Mouse (Mus musculus) spleen, postnatal 4 days (tissue): ENCODE results near the gene Trim47.
A peak's percentile ranks its signal among the peaks of the same experiment; 100 is the strongest.
"Not testable (repeated sequence)": the region's sequence is repeated elsewhere in the genome, so short reads cannot be mapped to it uniquely, and the experiment has no call there.

Experiments used
- DNase-seq, 2 experiments: peaks; one replicate each; pipeline ENCODE4 v3.0.0; 2022; ENCODE audit warnings: low spot score in 2 of 2

Trim47 gene

GRCm38 (mm10) chr11:116138096-116138467, 11.1 kb upstream of the Trim47 start:
- DNase-seq, result no peak

- no peak for DNase-seq
These were observed 7.2 kb upstream of the Trim47 start for GRCm38 (mm10) chr11:116134171-116134570.

GRCm38 (mm10) chr11:116133497-116133896, 6.5 kb upstream of the Trim47 start:
- DNase-seq, result no peak

- DNase-seq, result no peak
These were observed 5.6 kb upstream of the Trim47 start for GRCm38 (mm10) chr11:116132366-116133333.

- peak in 1 of 2 experiments; percentile 63 for DNase-seq
These were observed 4.5 kb upstream of the Trim47 start for GRCm38 (mm10) chr11:116131349-116132170.

GRCm38 (mm10) chr11:116130488-116131205, 3.6 kb upstream of the Trim47 start, which contains the start of gene Trim65:
Gene Trim65, minus strand, starts transcription at chr11:116131128.
- peak; percentile 84 to 93 for DNase-seq

- no peak for DNase-seq
These were observed 3.0 kb upstream of the Trim47 start for GRCm38 (mm10) chr11:116129993-116130487.

- no peak for DNase-seq
These were observed 2.2 kb upstream of the Trim47 start for GRCm38 (mm10) chr11:116129091-116129790.

- DNase-seq, result no peak
These were observed 976 bp upstream of the Trim47 start for GRCm38 (mm10) chr11:116127986-116128385.

- no peak for DNase-seq
These were observed 749 bp downstream of the Trim47 start for GRCm38 (mm10) chr11:116126261-116126660.

GRCm38 (mm10) chr11:116121731-116122245, 5.2 kb downstream of the Trim47 start:
- not testable (repeated sequence) for DNase-seq

GRCm38 (mm10) chr11:116117819-116118218, 9.2 kb downstream of the Trim47 start:
- peak in 1 of 2 experiments; percentile 70 for DNase-seq

- peak in 1 of 2 experiments; percentile 62 for DNase-seq
These were observed 9.8 kb downstream of the Trim47 start for GRCm38 (mm10) chr11:116117241-116117640.

- DNase-seq, result no peak
These were observed 15.3 kb downstream of the Trim47 start for GRCm38 (mm10) chr11:116111611-116112203.

GRCm38 (mm10) chr11:116111067-116111466, 15.9 kb downstream of the Trim47 start:
- DNase-seq, result no peak

- DNase-seq, result no peak
These were observed 16.5 kb downstream of the Trim47 start for GRCm38 (mm10) chr11:116110540-116110939.

- DNase-seq, result peak in 1 of 2 experiments; percentile 50
These were observed 16.9 kb downstream of the Trim47 start for GRCm38 (mm10) chr11:116110131-116110530.

GRCm38 (mm10) chr11:116109441-116110081, 17.4 kb downstream of the Trim47 start:
- DNase-seq, result peak in 1 of 2 experiments; percentile 73

GRCm38 (mm10) chr11:116108464-116109137, 18.4 kb downstream of the Trim47 start:
- no peak for DNase-seq
